Mouse (Mus musculus): ENCODE measurements around the gene Tm6sf2.
"Not testable (repeated sequence)": the region's sequence is repeated elsewhere in the genome, so short reads cannot be mapped to it uniquely, and the experiment has no call there.

Tm6sf2 gene

GRCm38 (mm10) chr8:70072441-70073069 lies at the start of gene Tm6sf2:
TSS of gene Tm6sf2 (plus strand) at chr8:70072924.
- peak; percentile 71 for DNase-seq

GRCm38 (mm10) chr8:70023596-70023995 lies 49.1 kb upstream of the Tm6sf2 start:
- no peak for DNase-seq

GRCm38 (mm10) chr8:70026151-70026550 lies 46.6 kb upstream of the Tm6sf2 start:
- no peak for DNase-seq

- DNase-seq, result no peak
Observed at GRCm38 (mm10) chr8:70030255-70030654, 42.5 kb upstream of the Tm6sf2 start.

- DNase-seq, result no peak
Observed at GRCm38 (mm10) chr8:70037994-70038393, 34.7 kb upstream of the Tm6sf2 start.

- DNase-seq, result peak; percentile 44
Observed at GRCm38 (mm10) chr8:70041885-70042546, 30.7 kb upstream of the Tm6sf2 start.

GRCm38 (mm10) chr8:70042583-70043455 lies 29.9 kb upstream of the Tm6sf2 start, which contains the start of the genes Mau2 and Sugp1:
TSS of gene Mau2 (minus strand) at chr8:70042734.
TSS of gene Sugp1 (plus strand) at chr8:70042813.
- DNase-seq, result peak; percentile 98

GRCm38 (mm10) chr8:70043996-70044395 lies 28.7 kb upstream of the Tm6sf2 start:
- no peak for DNase-seq

GRCm38 (mm10) chr8:70049662-70050061 lies 23.1 kb upstream of the Tm6sf2 start:
- DNase-seq, result no peak

- not testable (repeated sequence) for DNase-seq
Observed at GRCm38 (mm10) chr8:70050434-70050833, 22.3 kb upstream of the Tm6sf2 start.

GRCm38 (mm10) chr8:70057721-70058120 lies 15.0 kb upstream of the Tm6sf2 start:
- no peak for DNase-seq

GRCm38 (mm10) chr8:70071836-70072440 lies 786 bp upstream of the Tm6sf2 start:
- DNase-seq, result peak; percentile 49

GRCm38 (mm10) chr8:70073120-70073519 lies 396 bp downstream of the Tm6sf2 start:
- DNase-seq, result no peak

- no peak for DNase-seq
Observed at GRCm38 (mm10) chr8:70073682-70074081, 958 bp downstream of the Tm6sf2 start.

GRCm38 (mm10) chr8:70081976-70082375 lies 9.3 kb downstream of the Tm6sf2 start:
- no peak for DNase-seq

- DNase-seq, result peak; percentile 41
Observed at GRCm38 (mm10) chr8:70083285-70083684, 10.6 kb downstream of the Tm6sf2 start, which contains the start of gene Hapln4. TSS of gene Hapln4 (plus strand) at chr8:70083457.

GRCm38 (mm10) chr8:70084191-70085065 lies 11.7 kb downstream of the Tm6sf2 start:
- no peak for DNase-seq

GRCm38 (mm10) chr8:70086151-70086550 lies 13.4 kb downstream of the Tm6sf2 start:
- DNase-seq, result no peak

- peak; percentile 10 for DNase-seq
Observed at GRCm38 (mm10) chr8:70087237-70087636, 14.5 kb downstream of the Tm6sf2 start.

- DNase-seq, result peak; percentile 54
Observed at GRCm38 (mm10) chr8:70087836-70088650, 15.3 kb downstream of the Tm6sf2 start.

Data from lung, postnatal 10 days (tissue).